Mouse (Mus musculus) heart, adult 2 months (tissue): ENCODE data around the gene Tmem147. TPM values are rescaled to one million over a fixed set of nuclear protein-coding genes. Genes with fewer than 3 reads are reported as not detected.

Experiments used
- DNase-seq, 2 experiments: peaks; one replicate each; pipeline ENCODE4 v3.0.0; 2021
- H3K27ac ChIP-seq: fragments of 200-600 bp; 2 replicates; pipeline ENCODE4 v1.8.1; 2022
- H3K27me3 ChIP-seq: fragments of 200-500 bp; 2 replicates; pipeline ENCODE4 v1.6.1; 2012; ENCODE audit warnings: mild to moderate bottlenecking, low read length, inconsistent platforms, mixed read lengths; ENCODE audit not compliant: control insufficient read depth, insufficient read depth
- H3K36me3 ChIP-seq: fragments of 200-500 bp; 2 replicates; pipeline ENCODE4 v1.6.1; 2012; ENCODE audit warnings: low read length, inconsistent platforms; ENCODE audit not compliant: control insufficient read depth, insufficient read depth
- H3K4me1 ChIP-seq: fragments of 200-500 bp; 2 replicates; pipeline ENCODE4 v1.6.1; 2011; ENCODE audit warnings: low read length; ENCODE audit not compliant: control insufficient read depth, insufficient read depth
- H3K4me3 ChIP-seq: fragments of 200-600 bp; 2 replicates; pipeline ENCODE4 v1.8.1; 2022
- H3K79me2 ChIP-seq: fragments of 200-500 bp; replicated peaks from 2 replicates; pipeline ENCODE4 v1.6.1; 2012; ENCODE audit warnings: mild to moderate bottlenecking, inconsistent platforms, low read length, moderate library complexity, mixed read lengths; ENCODE audit not compliant: control insufficient read depth, insufficient read depth
- H3K9ac ChIP-seq: fragments of 200-500 bp; 2 replicates; pipeline ENCODE4 v1.6.1; 2012; ENCODE audit warnings: low read depth, mild to moderate bottlenecking, control low read depth, inconsistent platforms, low read length, mixed read lengths
- CTCF ChIP-seq: fragments of 200-600 bp; IDR thresholded peaks from 2 replicates; pipeline ENCODE4 v1.8.1; 2022; ENCODE audit warnings: antibody characterized with exemption, mild to moderate bottlenecking, moderate library complexity
- EP300 ChIP-seq: fragments of 200-500 bp; IDR thresholded peaks from 2 replicates; pipeline ENCODE4 v1.6.1; 2011; ENCODE audit warnings: low read depth, low read length, control low read depth; ENCODE audit not compliant: insufficient read depth
- POLR2A ChIP-seq: fragments of 200-500 bp; IDR thresholded peaks from 2 replicates; pipeline ENCODE4 v1.6.1; 2011; ENCODE audit warnings: mild to moderate bottlenecking, low read depth, low read length, control low read depth; ENCODE audit not compliant: insufficient read depth
- WGBS: fragments of 180-500 bp; shearing (Covaris S2); methylation state at CpG from one replicate; pipeline ENCODE4 v1.1.7; 2018; 5-methylcytosine and 5-hydroxymethylcytosine counted together
- intact Hi-C: fragments of 180-260 bp; cut with DNase I; formaldehyde crosslinking; loops from one replicate; pipeline ENCODE4 v1.15.1; 2025
- long read RNA-seq: library from polyadenylated mRNA; stranded (forward); transcript quantifications from one replicate; pipeline ENCODE4 v2.0.0, GENCODE M21; 2021
- polyA plus RNA-seq: library from polyadenylated mRNA; depleted of rRNA; stranded (reverse); fragments of >200 nt; gene quantifications from 2 replicates; pipeline ENCODE4 v1.2.3, GENCODE M21; 2012; rRNA removed
- total RNA-seq, 2 experiments: library from RNA; stranded (reverse); gene quantifications; 2 replicates each; pipeline ENCODE4 v1.2.3; 2021

Tmem147 gene
- total RNA-seq (100 to 1,000 TPM; 219 to 241 TPM), polyA plus RNA-seq (293 and 357 TPM in 2 replicates)
- long read RNA-seq, transcript Tmem147-201 (7 exons, 870 nt) = major isoform, 83 of 96 reads
- long read RNA-seq, partial matches to known transcripts = 5 of 96 reads
- long read RNA-seq, other reads (novel, unspliced or antisense) = 2 of 96 reads

DNA sequence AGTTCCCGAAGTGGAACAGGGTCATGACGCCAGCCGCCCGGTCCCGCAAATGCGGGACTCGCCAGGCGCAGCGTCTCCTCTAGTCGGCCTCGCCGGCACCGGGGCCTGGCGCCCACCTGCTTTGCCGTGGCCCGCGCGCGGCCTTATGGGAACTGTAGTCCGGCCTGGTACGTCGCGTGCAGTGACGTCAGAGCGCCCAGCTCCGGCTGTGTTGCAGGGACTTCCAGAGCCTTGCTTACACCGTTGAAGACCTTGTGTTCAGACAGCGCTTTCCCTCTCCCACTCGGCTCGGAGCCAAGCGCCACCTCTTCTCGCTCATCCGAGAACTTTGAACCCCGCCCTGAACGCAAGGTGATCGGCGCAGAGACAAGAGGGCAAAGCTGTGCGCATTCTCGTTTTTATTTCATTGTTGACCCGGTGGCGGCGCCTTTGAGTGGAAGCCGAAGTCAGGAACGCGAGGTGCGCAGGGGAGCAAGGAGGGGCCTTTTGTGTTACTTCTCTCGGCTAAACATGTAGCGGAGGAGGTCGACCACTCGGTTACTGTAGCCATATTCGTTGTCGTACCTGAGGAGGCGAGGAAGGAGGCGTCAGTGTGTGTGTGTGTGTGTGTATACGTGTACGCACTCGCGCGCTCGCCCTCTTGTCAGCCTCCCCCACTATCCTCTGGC, at the start of gene Tmem147:
Tmem147 (minus strand) TSS at position 145 of the 668 bp plus-strand sequence.
- WGBS = under 1% methylated on average over 60 of the region's 60 CpGs
- TF ChIP-seq CTCF = peak; percentile 55
- TF ChIP-seq EP300 = peak; percentile 78; the same call in 1 of the 2 replicates
- peak; percentile 86 for TF ChIP-seq POLR2A
- intact Hi-C loops = loop anchor here (1.0 to 5.0 kb wide), 2 partner anchors 64 to 77 kb away; partner anchors contain the start of gene Rbm42
- Histone ChIP-seq H3K4me3 (peak within 1 kb of the TSS; percentile 86), H3K27me3 (no peaks in the 10 kb centered on the region), H3K9ac (peak within 1 kb of the TSS; percentile 92), H3K36me3 (no peaks in the 10 kb centered on the region; the same call in 1 of the 2 replicates), H3K4me1 (peaks cover 5% of the 10 kb centered on the region), H3K27ac (peak within 1 kb of the TSS; percentile 93), H3K79me2 (no peaks in the 10 kb centered on the region)
- DNase-seq = peak; percentile 96 to 99

DNA sequence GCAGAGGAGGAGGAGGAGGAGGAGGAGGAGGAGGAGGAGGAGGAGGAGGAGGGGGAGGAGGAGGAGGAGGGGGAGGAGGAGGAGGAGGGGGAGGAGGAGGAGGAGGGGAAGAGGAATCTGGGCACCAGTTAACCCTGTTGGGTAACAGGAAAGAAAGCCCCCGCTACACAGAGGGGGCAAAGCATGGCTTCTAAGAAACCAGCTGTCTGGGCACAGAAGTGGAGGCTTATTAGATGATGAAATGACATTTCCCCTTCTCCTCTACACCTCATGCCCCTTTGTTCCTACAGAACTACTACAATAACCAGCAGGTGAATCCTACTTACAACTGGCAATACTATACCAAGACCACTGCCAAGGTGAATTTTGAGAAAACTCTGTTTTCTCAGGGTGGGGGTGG, 48.6 kb upstream of the Tmem147 start:
- WGBS = 50% methylated on average over 1 of the region's 1 CpGs
- no peak for DNase-seq
- no peak overlapping the region for H3K9ac ChIP-seq
- H3K36me3 ChIP-seq = no peaks in the 10 kb centered on the region
- TF ChIP-seq EP300 = no peak
- no peak overlapping the region for H3K27ac ChIP-seq
- no peak overlapping the region for H3K4me3 ChIP-seq
- no peaks in the 10 kb centered on the region for H3K27me3 ChIP-seq
- no peaks in the 10 kb centered on the region for H3K79me2 ChIP-seq
- H3K4me1 ChIP-seq = no peaks in the 10 kb centered on the region
- intact Hi-C loops = no loop called here

DNA sequence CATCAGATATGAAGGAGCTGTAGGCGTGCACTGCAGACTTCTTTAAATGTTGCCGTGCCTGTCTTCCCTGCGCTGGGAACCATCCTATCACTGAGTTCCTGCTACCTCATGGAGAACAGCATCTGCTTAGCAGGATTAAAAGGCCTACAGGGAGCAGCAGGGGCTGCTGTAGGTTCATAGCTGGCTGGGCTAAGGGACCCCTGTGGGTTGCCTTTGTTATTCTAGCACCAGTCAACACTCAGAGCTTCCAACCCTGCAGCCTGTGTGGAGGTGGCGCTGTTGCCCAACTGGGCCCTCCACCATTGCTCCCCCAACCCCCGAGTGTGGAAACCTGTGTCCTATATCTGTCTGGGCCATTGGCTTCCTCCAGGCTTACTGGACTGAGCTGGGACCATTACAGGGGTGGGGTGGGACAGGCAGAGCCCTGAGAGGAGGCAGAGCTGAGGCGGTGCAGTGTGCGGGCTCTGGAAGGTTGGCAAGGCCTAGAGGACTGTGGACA, 47.8 kb upstream of the Tmem147 start:
- H3K27me3 ChIP-seq = no peaks in the 10 kb centered on the region
- no peaks in the 10 kb centered on the region for H3K36me3 ChIP-seq
- no peaks in the 10 kb centered on the region for H3K79me2 ChIP-seq
- no peaks in the 10 kb centered on the region for H3K4me1 ChIP-seq
- H3K27ac ChIP-seq = no peak overlapping the region
- no peak overlapping the region for H3K4me3 ChIP-seq
- 53% methylated on average over 7 of the region's 7 CpGs for WGBS
- no peak overlapping the region for H3K9ac ChIP-seq
- intact Hi-C loops = no loop called here
- no peak for DNase-seq
- no peak for TF ChIP-seq POLR2A

DNA sequence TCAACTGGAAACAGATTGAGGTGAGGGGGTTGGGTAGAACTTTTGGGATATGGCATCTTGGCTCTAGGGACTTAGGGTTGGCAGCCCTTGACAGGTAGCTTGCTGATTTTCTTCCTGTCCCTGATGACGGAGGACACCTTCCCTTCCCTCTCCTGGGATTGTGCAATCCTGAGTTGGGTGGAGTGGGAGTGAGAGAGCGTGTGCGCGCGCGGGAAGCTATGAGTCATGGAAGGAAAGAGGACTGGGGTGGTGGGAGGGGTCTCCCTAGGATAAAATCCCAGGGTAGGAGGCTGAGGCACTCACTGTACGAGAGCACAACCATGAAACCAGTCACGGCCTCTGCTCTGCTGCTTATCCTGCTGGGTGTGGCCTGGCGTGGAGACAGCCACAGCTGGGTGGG, 46.8 kb upstream of the Tmem147 start:
- Histone ChIP-seq H3K79me2 (no peaks in the 10 kb centered on the region), H3K9ac (no peak overlapping the region), H3K4me1 (no peaks in the 10 kb centered on the region), H3K27ac (no peak overlapping the region), H3K36me3 (no peaks in the 10 kb centered on the region), H3K27me3 (no peaks in the 10 kb centered on the region), H3K4me3 (no peak overlapping the region)
- intact Hi-C loops = no loop called here
- 52% methylated on average over 9 of the region's 9 CpGs for WGBS
- no peak for DNase-seq
- TF ChIP-seq CTCF (no peak), EP300 (no peak), POLR2A (no peak)

DNA sequence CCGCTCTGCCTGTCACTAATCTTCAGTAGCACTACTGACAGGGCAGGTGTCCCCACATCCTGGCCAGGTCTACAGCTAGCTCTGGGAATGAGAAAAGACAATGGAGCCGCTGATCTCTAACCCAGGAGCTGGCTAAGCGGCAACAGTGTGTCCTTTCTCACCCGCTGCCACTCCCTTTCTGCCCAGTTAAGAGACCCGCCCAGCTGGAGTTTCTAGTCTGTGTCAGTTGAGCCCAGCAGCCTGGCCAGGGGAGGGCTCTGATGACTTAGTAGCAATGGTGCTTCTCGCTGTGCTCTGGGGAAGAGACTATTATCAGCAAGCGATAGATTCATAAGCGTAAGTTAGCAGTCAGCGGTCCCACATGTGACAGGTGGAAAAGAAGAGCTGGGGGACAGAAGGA, 39.9 kb upstream of the Tmem147 start:
- H3K27me3 ChIP-seq = 0 out of 2 replicates have a peak, but pooled peaks cover 1% of the 10 kb centered on the region
- 25% methylated on average over 9 of the region's 9 CpGs for WGBS
- H3K27ac ChIP-seq = no peak overlapping the region
- no peak overlapping the region for H3K4me3 ChIP-seq
- no peak for DNase-seq
- intact Hi-C loops = no loop called here
- H3K9ac ChIP-seq = no peak overlapping the region
- no peaks in the 10 kb centered on the region for H3K4me1 ChIP-seq
- no peaks in the 10 kb centered on the region for H3K79me2 ChIP-seq
- TF ChIP-seq EP300 (no peak), POLR2A (no peak), CTCF (no peak)
- H3K36me3 ChIP-seq = no peaks in the 10 kb centered on the region

DNA sequence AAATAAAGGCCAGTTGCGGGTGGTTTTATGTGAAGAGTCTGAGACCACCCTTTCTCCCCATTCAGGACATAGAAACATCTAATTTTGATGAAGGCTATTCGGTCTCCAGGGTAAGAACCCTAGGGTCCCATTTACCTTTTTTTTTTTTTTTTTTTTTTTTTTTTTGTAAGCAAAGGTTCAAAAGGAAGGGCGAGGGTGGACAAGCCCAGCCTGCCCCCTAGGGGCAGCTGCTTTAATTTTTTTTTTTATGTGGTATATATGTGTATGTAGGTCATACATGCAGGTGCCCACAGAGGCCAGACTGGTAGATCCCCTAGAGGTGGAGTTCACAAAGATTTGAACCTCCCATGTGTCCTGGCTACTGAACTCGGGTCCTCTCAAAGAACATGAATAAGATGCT, 37.1 kb upstream of the Tmem147 start:
- no peak for TF ChIP-seq POLR2A
- TF ChIP-seq EP300 = no peak
- TF ChIP-seq CTCF = peak; percentile 33
- 93% methylated on average over 4 of the region's 4 CpGs for WGBS
- intact Hi-C loops = no loop called here
- no peaks in the 10 kb centered on the region for H3K79me2 ChIP-seq
- H3K4me1 ChIP-seq = no peaks in the 10 kb centered on the region
- DNase-seq = no peak
- H3K36me3 ChIP-seq = no peaks in the 10 kb centered on the region
- H3K9ac ChIP-seq = no peak overlapping the region
- H3K27me3 ChIP-seq = 0 out of 2 replicates have a peak, but pooled peaks cover 1% of the 10 kb centered on the region
- H3K27ac ChIP-seq = no peak overlapping the region
- no peak overlapping the region for H3K4me3 ChIP-seq
